Mouse (Mus musculus) testis, postnatal 14 days (tissue): ENCODE data around the gene Hdac7.
A peak's percentile ranks its signal among the peaks of the same experiment; 100 is the strongest.

ENCODE experiments used
- DNase-seq: peaks from one replicate; pipeline ENCODE4 v3.0.0; 2021; ENCODE audit warnings: low spot score

The Hdac7 gene

DNA sequence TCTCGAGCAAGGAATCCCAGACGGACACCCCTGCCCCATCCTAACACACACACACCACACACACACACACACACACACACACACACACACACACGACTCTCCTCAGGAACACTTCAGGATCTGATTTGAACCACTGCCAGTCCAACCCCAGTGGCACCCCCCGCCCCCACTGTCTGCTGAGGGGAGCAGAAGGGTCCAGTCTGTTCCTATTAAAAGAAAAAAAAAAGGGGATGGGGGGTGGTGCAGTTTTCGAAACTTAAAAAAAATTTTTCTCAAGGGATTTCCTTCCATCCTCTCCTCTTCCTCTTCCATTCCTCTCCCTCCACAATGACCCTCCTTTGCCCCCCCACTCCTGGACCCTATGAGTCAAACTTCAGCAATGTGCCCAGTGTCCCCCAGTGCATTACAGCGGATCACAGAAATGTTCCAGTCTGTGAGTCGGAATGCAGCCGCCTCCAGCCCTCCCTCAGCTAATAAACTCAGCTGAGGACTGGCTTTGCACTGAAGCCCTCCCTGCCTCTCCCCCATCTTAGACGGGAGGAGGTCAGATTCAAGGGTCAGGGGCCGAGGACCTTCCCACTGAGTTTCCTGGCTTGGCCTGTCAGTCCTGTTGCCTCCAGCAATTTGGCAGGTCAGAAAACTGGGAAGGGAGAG, 12.2 kb downstream of the Hdac7 start:
- peak; percentile 52 for DNase-seq

- no peak for DNase-seq
Measured at GRCm38 (mm10) chr15:97831242-97831986, 12.9 kb downstream of the Hdac7 start.

GRCm38 (mm10) chr15:97830788-97831241, 13.5 kb downstream of the Hdac7 start:
- no peak for DNase-seq

DNA sequence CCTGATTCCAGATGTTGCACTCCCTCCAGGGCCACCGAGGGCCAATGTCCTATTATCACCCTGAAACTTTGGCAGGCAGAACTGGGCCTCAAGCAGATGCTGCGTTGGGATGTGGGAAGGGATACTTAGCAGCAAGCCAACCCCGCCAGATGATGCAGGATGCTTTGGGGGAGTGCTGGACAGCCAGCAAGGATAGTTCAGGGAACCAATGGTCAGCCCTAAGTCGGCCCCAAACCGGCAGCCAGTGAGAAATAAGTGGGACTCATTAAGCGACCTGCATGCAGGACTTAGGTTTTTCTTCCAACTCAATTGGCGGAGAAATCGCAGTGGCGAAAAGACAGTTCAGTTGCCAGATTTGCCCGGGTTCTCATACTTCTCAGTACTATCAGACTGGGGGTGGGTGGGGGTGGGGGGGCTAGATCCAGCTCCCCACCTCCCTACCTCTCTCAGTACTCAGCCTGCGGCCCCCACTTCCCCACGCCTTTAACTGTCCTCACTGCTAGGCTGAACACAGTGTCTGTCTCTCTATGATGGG, 14.0 kb downstream of the Hdac7 start:
- DNase-seq: no peak

- DNase-seq: no peak
Measured at GRCm38 (mm10) chr15:97829432-97829831, 14.9 kb downstream of the Hdac7 start.

DNA sequence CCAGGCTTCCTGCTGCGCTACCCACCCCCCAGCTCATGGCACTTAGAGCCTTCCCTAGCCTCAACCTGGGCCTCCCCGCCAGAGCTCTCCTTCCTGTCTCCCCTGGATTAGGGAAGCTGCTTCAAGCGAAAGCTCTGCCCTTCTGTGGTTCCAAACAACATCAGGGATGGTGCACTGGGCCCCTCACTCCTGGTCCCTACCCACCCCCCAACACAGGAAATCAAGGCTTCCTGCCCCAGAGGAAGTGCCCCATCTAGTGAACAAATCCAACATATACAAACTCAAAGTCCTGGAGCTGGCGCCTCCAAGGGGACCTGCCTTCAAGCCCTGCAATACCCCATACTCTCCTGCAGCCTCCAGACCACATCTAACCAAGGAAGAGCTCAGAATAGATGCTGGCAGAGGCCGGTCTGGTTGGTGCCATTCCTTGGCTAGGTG, 15.4 kb downstream of the Hdac7 start:
- no peak for DNase-seq

DNA sequence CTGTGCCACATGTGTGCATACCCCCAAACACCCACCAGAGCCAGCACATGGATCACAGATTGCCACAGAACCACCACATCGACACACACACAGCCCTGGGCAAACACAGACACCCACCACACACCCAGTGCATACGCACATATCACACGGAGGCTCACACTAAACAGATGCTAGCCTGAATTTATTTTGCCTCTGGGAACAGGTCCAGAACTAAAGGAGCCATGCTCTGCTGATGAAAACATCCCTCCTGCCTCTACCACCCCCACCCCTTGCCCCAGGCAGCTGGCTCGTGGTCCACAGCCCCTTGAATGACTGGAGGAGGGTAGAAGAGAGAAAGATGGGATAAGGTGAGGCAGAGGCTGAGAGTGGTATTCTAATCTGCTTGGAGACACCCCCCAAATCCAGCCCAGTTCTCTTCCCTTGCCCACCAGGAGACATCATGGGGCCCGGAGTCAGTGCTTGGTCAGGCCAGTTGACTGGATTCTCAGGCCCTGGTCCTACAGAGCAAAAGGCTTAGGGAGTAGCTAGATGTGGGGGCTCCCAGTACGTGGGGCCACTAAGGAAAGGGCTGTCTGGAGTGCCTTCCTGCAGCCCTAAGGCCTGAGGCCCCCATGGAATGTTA, 16.0 kb downstream of the Hdac7 start:
- no peak for DNase-seq

DNA sequence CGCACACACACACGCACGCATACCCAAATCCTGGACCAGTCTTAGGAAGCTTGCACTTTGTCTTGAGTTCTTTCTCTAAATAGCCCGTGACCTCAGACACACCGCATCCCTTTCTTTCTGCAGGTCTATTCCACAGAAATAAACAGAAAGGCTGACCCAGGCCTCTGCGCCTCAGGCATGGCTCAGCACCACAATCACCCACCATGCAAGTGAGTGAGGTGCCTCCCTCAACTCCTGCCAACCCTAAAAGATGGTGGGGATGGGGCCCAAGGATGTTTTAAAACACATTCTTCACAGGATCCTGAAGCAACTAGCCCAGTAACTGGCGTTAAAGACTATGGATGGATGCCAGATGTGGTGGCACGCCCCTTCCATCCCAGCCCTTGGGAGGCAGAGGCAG, 16.9 kb downstream of the Hdac7 start:
- DNase-seq: no peak

GRCm38 (mm10) chr15:97826588-97827261, 17.6 kb downstream of the Hdac7 start:
- DNase-seq: no peak

- DNase-seq: no peak
Measured at GRCm38 (mm10) chr15:97825941-97826587, 18.2 kb downstream of the Hdac7 start.

DNA sequence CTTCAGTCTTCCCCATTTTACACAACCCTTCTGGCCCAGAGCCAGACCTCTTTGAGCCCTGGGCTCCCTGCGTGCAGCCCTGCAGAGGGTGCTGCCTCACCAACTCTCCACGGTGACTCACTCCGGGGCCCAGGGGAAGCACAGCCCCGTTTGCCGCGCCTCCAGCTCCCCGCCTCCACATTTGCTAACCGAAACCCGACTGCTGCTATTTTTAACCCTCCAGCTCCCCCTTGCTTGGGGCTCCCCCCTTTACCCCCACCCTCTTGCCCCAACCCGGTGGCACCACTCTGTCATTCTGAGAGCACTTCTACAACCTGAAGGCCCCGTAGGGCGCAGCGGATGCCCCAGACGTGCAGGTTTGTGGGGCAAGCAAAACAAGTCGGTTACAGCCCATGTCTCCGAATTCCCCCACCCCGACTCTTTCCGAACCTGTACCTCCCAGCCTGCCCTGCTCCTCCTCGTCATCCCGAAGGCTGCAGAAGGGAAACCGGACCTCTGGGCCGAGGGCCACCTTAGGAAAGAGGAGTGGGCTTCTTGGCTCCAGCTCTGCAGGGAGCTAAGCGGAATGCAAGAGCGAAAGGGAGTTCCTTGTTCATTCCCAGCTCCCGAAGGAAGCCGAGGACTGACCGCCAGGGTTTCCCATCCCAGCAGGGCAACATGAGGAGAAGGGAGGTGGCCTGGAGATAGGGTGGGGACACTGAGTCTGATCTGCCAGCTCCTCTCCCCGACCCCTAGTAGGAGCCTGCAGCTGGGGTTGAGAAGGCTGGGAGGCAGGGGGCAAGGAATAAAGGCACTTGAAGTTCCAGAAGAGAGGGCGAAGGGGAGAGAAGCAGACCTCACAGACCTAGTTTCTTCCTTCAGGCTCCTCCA, 19.0 kb downstream of the Hdac7 start:
- DNase-seq: peak; percentile 64

- no peak for DNase-seq
Measured at GRCm38 (mm10) chr15:97824042-97824441, 20.3 kb downstream of the Hdac7 start.

DNA sequence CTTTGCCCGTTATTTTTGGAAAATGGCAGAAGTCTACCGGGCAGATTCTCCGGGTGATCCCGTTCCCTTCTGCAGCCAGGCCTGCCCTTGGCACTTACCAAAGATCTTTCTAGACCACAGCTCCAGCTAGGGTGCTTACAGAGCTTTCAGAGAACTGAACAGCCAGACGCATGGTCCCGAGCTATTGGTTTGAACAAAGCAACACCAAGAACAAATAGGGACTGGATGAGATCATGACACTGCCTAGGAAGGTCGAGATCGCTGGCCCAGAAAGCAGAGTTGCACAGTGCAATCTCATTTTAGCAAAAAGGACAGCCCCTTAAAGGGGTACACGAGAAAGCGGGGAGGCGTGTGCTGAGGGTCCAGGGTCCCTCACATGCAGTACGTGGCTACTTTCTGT, 20.8 kb downstream of the Hdac7 start:
- no peak for DNase-seq

GRCm38 (mm10) chr15:97822545-97823228, 21.6 kb downstream of the Hdac7 start:
- DNase-seq: no peak

DNA sequence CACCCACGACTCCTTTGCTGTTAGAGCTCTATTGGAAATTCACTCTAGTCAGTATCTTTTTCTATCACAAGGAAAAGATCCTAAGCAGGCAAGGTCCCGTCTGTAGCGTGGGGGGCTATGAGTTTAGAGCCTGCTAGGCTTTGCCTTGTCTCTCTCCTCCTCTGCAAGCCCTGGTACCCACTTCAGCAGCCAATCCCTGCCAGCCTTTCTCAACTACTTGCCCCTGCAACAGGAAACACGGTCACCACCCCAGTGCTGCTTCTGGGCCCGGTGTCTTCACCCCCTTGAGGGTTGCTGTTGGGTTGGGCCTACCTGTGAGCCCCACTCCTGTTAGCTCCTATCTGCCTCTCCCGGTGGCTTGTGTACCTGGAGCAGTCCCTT, 22.3 kb downstream of the Hdac7 start:
- no peak for DNase-seq

DNA sequence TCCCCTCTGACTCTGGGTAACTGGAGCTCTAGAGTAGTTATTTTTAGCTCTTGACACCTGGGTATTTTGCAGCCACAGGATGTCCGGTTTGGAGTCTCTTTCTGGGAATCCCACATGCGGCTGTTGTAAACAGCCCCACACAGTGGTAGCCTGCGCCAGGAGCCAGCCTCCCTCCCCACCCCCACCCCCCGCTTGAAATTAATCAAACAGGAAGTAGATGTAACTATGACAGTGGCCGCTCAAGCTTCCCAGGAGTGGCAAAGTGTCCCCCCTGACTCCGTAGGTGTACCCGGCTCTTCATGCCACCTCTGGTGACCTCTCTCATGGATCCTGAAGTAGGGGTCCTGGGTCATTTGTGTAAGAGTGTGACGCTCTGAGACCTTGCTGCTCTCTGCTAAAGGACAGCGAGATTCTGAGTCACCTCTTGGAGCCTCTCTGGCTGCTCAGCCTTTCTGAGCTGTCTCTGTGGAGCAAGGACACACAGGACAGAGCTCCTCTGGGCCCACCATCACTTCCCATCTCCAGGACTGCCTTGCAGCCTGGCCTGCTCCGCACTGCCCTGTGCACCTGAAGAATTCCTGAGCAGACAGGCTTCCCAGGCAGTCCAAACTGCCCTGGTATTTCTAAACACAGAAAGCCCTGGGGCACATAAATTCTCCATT, 22.9 kb downstream of the Hdac7 start:
- DNase-seq: no peak

GRCm38 (mm10) chr15:97819937-97820336, 24.4 kb downstream of the Hdac7 start:
- no peak for DNase-seq

GRCm38 (mm10) chr15:97816199-97816994, 27.9 kb downstream of the Hdac7 start:
- no peak for DNase-seq

- no peak for DNase-seq
Measured at GRCm38 (mm10) chr15:97815254-97815653, 29.0 kb downstream of the Hdac7 start.
